Mouse (Mus musculus) limb, embryonic 13.5 days (tissue): Measurements from ENCODE around the gene Ice1. TPM values are rescaled to one million over a fixed set of nuclear protein-coding genes. Genes with fewer than 3 reads are reported as not detected.

ENCODE experiments used
- ATAC-seq: fragments of 200-750 bp; cut with Nextera tagmentation; 2 replicates; pipeline ENCODE4 v1.8.0; 2017; ENCODE audit warnings: low read depth, moderate number of reproducible peaks, moderate TSS enrichment; ENCODE audit not compliant: low FRiP score
- H3K27ac ChIP-seq: fragments of 300-500 bp; sonication (generic); 2 replicates; pipeline ENCODE4 v1.5.1; 2015; ENCODE audit warnings: inconsistent platforms, mild to moderate bottlenecking, moderate library complexity
- H3K27me3 ChIP-seq: fragments of 300-500 bp; sonication (generic); 2 replicates; pipeline ENCODE4 v1.6.1; 2015; ENCODE audit warnings: mild to moderate bottlenecking, inconsistent platforms
- H3K36me3 ChIP-seq: fragments of 300-500 bp; sonication (generic); 2 replicates; pipeline ENCODE4 v1.6.1; 2015; ENCODE audit warnings: inconsistent platforms, mild to moderate bottlenecking, moderate library complexity
- H3K4me1 ChIP-seq: fragments of 300-500 bp; sonication (generic); 2 replicates; pipeline ENCODE4 v1.6.1; 2015; ENCODE audit warnings: inconsistent platforms
- H3K4me2 ChIP-seq: fragments of 300-500 bp; sonication (generic); replicated peaks from 2 replicates; pipeline ENCODE4 v1.6.1; 2015; ENCODE audit warnings: inconsistent platforms, mild to moderate bottlenecking, moderate library complexity
- H3K4me3 ChIP-seq: fragments of 300-500 bp; sonication (generic); 2 replicates; pipeline ENCODE4 v1.5.1; 2015; ENCODE audit warnings: moderate library complexity, mild to moderate bottlenecking, inconsistent platforms
- H3K9ac ChIP-seq: fragments of 300-500 bp; sonication (generic); 2 replicates; pipeline ENCODE4 v1.6.1; 2015; ENCODE audit warnings: mild to moderate bottlenecking, inconsistent platforms
- H3K9me3 ChIP-seq: fragments of 300-500 bp; sonication (generic); 2 replicates; pipeline ENCODE4 v1.6.1; 2016; ENCODE audit warnings: inconsistent platforms
- WGBS: fragments of 180-500 bp; shearing (Covaris S2); methylation state at CpG from one replicate; pipeline ENCODE4 v1.1.7; 2015; 5-methylcytosine and 5-hydroxymethylcytosine counted together
- polyA plus RNA-seq: library from polyadenylated mRNA; unstranded; fragments of >200 nt; fragmentation: Nextera tagmentation; extraction: Ambion mirVana; gene quantifications from 2 replicates; pipeline ENCODE4 v1.2.1, GENCODE M21; 2015

The Ice1 gene
- polyA plus RNA-seq, 1 experiment from 2014 or later: 25.5 TPM

DNA sequence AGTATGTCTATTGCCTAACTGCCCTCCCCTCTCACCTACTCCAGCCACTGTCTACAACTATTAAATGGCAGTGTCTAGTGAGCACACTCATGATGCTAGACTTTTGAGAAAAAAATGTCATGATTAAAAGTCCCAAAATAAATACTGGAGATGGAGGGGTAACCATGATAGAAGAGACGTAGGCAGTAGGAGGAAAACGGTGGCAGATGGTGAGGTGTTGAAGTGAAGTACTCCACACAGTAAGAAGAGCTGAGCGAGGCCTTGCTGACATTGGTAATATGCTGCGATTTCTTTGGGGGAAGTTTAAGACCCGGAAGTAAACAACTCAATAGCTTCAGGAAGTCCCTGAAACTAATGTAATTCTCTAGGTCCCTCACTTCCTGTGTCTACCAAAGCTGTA, 104.0 kb downstream of the Ice1 start:
- H3K27me3 ChIP-seq: no peaks in the 10 kb centered on the region
- H3K4me3 ChIP-seq: no peak overlapping the region
- H3K9ac ChIP-seq: no peak overlapping the region
- no peak overlapping the region for H3K4me2 ChIP-seq
- 93% methylated on average over 5 of the region's 5 CpGs for WGBS
- no peaks in the 10 kb centered on the region for H3K36me3 ChIP-seq
- H3K27ac ChIP-seq: no peak overlapping the region
- ATAC-seq: no peak
- no peaks in the 10 kb centered on the region for H3K4me1 ChIP-seq
- H3K9me3 ChIP-seq: no peaks in the 10 kb centered on the region

DNA sequence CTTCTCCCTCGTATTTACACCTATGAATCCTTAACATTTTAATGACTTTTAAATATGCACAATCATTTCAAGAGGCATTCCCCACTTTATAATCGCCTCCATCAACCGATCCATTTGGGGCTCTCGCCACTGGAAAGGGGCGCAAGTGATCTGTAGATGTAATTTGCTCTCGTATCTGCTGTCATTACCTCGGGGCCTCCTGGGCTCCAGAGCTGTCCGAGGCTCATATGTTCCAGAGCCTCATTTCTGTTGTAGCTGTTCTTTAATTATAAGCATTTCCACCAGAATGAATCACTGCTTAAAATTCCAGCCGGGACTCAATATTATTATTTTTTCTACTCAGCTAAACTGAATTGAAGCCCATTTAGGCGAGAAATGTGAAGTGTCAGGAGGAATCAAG, 104.7 kb downstream of the Ice1 start:
- 85% methylated on average over 10 of the region's 10 CpGs for WGBS
- Histone ChIP-seq H3K4me2 (no peak overlapping the region), H3K36me3 (no peaks in the 10 kb centered on the region), H3K4me1 (no peaks in the 10 kb centered on the region), H3K27ac (no peak overlapping the region), H3K9ac (no peak overlapping the region), H3K9me3 (no peaks in the 10 kb centered on the region), H3K27me3 (no peaks in the 10 kb centered on the region), H3K4me3 (no peak overlapping the region)
- no peak for ATAC-seq

GRCm38 (mm10) chr13:70517651-70518050, 119.8 kb downstream of the Ice1 start:
- Histone ChIP-seq H3K4me1 (no peaks in the 10 kb centered on the region), H3K9me3 (no peaks in the 10 kb centered on the region), H3K36me3 (no peaks in the 10 kb centered on the region), H3K4me2 (no peak overlapping the region), H3K4me3 (no peak overlapping the region), H3K9ac (no peak overlapping the region), H3K27me3 (no peaks in the 10 kb centered on the region), H3K27ac (no peak overlapping the region)
- 43% methylated on average over 2 of the region's 2 CpGs for WGBS
- ATAC-seq: peak; percentile 32; the same call in 1 of the 2 replicates

- WGBS: 65% methylated on average over 2 of the region's 2 CpGs
Observed at GRCm38 (mm10) chr13:70515004-70515403, 122.4 kb downstream of the Ice1 start.

DNA sequence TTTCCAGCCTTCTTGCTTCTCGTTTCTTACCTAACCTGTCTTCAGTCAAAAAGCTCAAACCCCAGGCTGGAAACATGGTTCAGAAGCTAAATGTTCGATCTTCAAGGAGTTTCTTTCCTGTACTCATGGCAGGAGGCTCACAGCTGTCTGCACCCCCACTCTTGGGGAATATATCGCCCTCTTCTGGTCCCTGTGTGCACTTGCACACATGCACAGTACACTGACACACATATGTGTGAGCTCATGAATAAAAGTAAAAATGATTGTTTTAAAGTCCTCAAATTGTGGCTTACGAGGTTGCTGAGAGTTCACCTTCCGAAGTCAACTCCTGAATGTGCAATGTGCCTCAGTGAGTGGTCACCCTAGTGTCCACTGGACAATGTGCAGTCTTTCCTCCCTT, 127.2 kb downstream of the Ice1 start:
- Histone ChIP-seq H3K27me3 (no peaks in the 10 kb centered on the region), H3K9me3 (no peaks in the 10 kb centered on the region), H3K4me2 (no peak overlapping the region), H3K4me3 (no peak overlapping the region), H3K36me3 (no peaks in the 10 kb centered on the region), H3K27ac (no peak overlapping the region), H3K9ac (no peak overlapping the region), H3K4me1 (no peaks in the 10 kb centered on the region)
- no peak for ATAC-seq
- WGBS: 79% methylated on average over 5 of the region's 5 CpGs

More at GRCm38 (mm10) chr13:70515004-70515403, 122.4 kb downstream of the Ice1 start:
- ATAC-seq: no peak
- no peak overlapping the region for H3K4me2 ChIP-seq
- no peak overlapping the region for H3K27ac ChIP-seq
- H3K27me3 ChIP-seq: no peaks in the 10 kb centered on the region
- no peaks in the 10 kb centered on the region for H3K4me1 ChIP-seq
- no peaks in the 10 kb centered on the region for H3K36me3 ChIP-seq
- H3K4me3 ChIP-seq: no peak overlapping the region
- no peak overlapping the region for H3K9ac ChIP-seq
- no peaks in the 10 kb centered on the region for H3K9me3 ChIP-seq

DNA sequence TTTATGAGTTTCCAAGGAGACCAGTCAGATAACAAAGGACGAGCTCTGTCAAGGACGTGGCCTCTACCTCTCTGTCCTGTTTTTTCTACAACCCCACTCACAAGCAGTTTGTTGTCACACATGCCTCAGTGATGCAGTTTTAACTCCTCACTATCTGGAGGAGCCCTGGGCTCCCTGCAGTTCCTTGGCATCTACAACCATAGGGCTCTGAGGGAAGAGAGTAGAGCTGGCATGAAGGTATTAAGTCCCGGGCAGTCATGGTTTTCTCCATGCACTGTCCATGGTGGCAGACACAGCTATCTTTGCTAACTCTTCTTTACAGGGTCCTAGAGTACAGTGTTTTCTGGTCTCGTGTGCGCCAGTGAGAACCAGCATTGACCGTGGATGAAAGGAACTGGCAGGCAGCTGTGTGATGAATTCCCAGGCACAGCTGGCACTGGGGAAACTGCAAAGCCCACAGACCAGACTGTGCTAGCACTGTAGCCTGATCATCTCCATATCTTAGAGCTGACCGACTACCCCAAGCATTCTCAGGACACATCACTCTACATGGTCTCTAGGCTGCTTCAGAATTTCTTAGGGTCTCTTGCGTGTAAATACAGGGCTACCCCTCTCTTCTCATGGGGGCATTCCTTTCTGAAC, 127.9 kb downstream of the Ice1 start:
- no peak overlapping the region for H3K27ac ChIP-seq
- no peaks in the 10 kb centered on the region for H3K27me3 ChIP-seq
- no peak overlapping the region for H3K4me3 ChIP-seq
- no peaks in the 10 kb centered on the region for H3K4me1 ChIP-seq
- H3K4me2 ChIP-seq: no peak overlapping the region
- H3K36me3 ChIP-seq: no peaks in the 10 kb centered on the region
- H3K9me3 ChIP-seq: no peaks in the 10 kb centered on the region
- 74% methylated on average over 8 of the region's 8 CpGs for WGBS
- no peak overlapping the region for H3K9ac ChIP-seq
- ATAC-seq: no peak

DNA sequence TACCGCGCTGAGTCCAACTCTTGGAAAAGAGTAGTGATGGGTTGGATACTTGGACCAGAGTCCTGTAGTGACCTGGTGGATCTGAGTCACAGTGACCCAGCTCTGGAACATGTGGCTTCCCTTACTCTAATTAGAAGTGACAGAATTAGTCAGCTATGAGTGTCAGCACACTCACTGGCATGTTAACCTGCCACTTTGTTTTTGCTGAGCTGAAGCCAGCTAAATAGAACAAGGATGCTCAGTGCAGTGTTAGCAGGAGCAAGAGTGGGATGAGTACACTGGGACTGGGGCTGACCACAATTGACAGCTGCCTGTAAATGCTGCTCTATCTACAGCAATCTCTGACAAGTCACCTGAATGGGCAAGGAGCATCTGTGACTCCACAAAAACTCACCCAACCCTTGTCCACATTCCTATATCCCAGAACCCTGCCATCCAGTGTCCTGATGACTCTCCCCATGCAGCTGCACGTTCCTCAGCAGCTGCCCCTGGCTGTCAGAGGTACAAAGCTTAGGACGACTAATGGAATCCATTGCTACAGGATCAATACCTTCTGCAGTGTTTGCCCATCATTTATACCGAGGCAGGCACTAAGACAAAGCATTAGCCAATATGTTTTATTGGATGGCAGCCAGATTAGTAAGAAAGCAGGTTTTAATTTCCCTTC, 128.6 kb downstream of the Ice1 start:
- H3K9me3 ChIP-seq: no peaks in the 10 kb centered on the region
- no peaks in the 10 kb centered on the region for H3K4me1 ChIP-seq
- no peak overlapping the region for H3K4me3 ChIP-seq
- no peak overlapping the region for H3K27ac ChIP-seq
- no peak overlapping the region for H3K9ac ChIP-seq
- H3K27me3 ChIP-seq: no peaks in the 10 kb centered on the region
- WGBS: 61% methylated on average over 5 of the region's 5 CpGs
- no peaks in the 10 kb centered on the region for H3K36me3 ChIP-seq
- H3K4me2 ChIP-seq: no peak overlapping the region
- no peak for ATAC-seq

Other genes starting within 250 kb of the Ice1 start
- 1.9 and 2.1 TPM in 2 replicates for gene Adamts16, start 204.2 kb upstream of the Ice1 start, polyA plus RNA-seq